Mouse (Mus musculus) urinary bladder, adult 18-20 months (tissue): ENCODE measurements around the gene Tmem245.
A peak's percentile ranks its signal among the peaks of the same experiment; 100 is the strongest.

Source experiments
- DNase-seq, 2 experiments: peaks; one replicate each; pipeline ENCODE4 v3.0.0; 2022; ENCODE audit warnings: low spot score in 2 of 2, mixed read lengths in 2 of 2

Tmem245 gene

GRCm38 (mm10) chr4:56865003-56865511 is 82.2 kb downstream of the Tmem245 start, which contains the start of gene Ctnnal1:
Gene Ctnnal1, minus strand, starts transcription at chr4:56865188.
- peak; percentile 93 to 94 for DNase-seq

- DNase-seq: no peak
These were observed 82.7 kb downstream of the Tmem245 start for GRCm38 (mm10) chr4:56864417-56865001.

- DNase-seq: no peak
These were observed 83.2 kb downstream of the Tmem245 start for GRCm38 (mm10) chr4:56864016-56864415.

GRCm38 (mm10) chr4:56861551-56861950 is 85.7 kb downstream of the Tmem245 start:
- DNase-seq: no peak

- DNase-seq: no peak
These were observed 88.5 kb downstream of the Tmem245 start for GRCm38 (mm10) chr4:56858733-56859132.

GRCm38 (mm10) chr4:56856371-56856949 is 90.8 kb downstream of the Tmem245 start:
- DNase-seq: no peak

- DNase-seq: no peak
These were observed 91.3 kb downstream of the Tmem245 start for GRCm38 (mm10) chr4:56855935-56856334.

GRCm38 (mm10) chr4:56850724-56851123 is 96.5 kb downstream of the Tmem245 start:
- DNase-seq: no peak

- no peak for DNase-seq
These were observed 99.2 kb downstream of the Tmem245 start for GRCm38 (mm10) chr4:56848044-56848443.

- no peak for DNase-seq
These were observed 99.8 kb downstream of the Tmem245 start for GRCm38 (mm10) chr4:56847400-56847799.

- DNase-seq: no peak
These were observed 101.2 kb downstream of the Tmem245 start for GRCm38 (mm10) chr4:56845896-56846533.

- DNase-seq: no peak
These were observed 102.3 kb downstream of the Tmem245 start for GRCm38 (mm10) chr4:56844911-56845310.

GRCm38 (mm10) chr4:56843963-56844362 is 103.3 kb downstream of the Tmem245 start:
- DNase-seq: no peak

GRCm38 (mm10) chr4:56842501-56842900 is 104.7 kb downstream of the Tmem245 start:
- no peak for DNase-seq

GRCm38 (mm10) chr4:56840297-56840696 is 106.9 kb downstream of the Tmem245 start:
- no peak for DNase-seq

- no peak for DNase-seq
These were observed 109.6 kb downstream of the Tmem245 start for GRCm38 (mm10) chr4:56837661-56838060.

- no peak for DNase-seq
These were observed 115.2 kb downstream of the Tmem245 start for GRCm38 (mm10) chr4:56831998-56832397.

- no peak for DNase-seq
These were observed 116.1 kb downstream of the Tmem245 start for GRCm38 (mm10) chr4:56831013-56831609.

GRCm38 (mm10) chr4:56829511-56829921 is 117.7 kb downstream of the Tmem245 start:
- DNase-seq: peak in 1 of 2 experiments; percentile 45

- DNase-seq: no peak
These were observed 118.3 kb downstream of the Tmem245 start for GRCm38 (mm10) chr4:56828932-56829331.

- DNase-seq: no peak
These were observed 123.0 kb downstream of the Tmem245 start for GRCm38 (mm10) chr4:56824231-56824630.

GRCm38 (mm10) chr4:56820017-56820550 is 127.2 kb downstream of the Tmem245 start:
- DNase-seq: no peak
